Mouse (Mus musculus): ENCODE measurements around the gene Nog.

DNA sequence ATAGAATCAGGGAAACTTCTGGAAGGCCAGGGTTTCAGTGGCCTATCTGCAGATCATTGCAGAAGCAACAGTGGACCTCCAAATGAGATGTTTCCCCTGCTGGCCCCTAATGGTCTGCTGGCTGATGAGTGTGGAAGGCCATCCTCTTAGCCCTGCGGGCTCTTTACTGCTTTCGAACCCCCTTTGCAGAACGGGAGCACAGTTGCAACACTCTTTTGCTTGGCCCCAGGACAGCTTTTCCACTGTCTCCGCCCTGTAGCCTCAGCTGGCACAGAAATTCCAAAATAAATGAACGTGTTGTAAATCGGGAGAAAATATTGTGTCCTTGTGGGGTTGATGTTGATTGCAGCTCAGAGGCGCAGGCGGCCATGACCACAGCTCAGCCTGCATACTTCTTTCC lies 37.7 kb upstream of the Nog start:
- TF ChIP-seq CTCF (IDR thresholded peaks at IDR 0.05; ENCODE audit: low read depth) (no peak), EP300 (optimal IDR thresholded peaks at IDR 0.05) (no peak)
